Mouse (Mus musculus) embryonic facial prominence, embryonic 13.5 days (tissue): ENCODE data around the gene Bco2. TPM values are rescaled to one million over a fixed set of nuclear protein-coding genes. Genes with fewer than 3 reads are reported as not detected.

Source experiments
- ATAC-seq: fragments of 200-750 bp; cut with Nextera tagmentation; 2 replicates; pipeline ENCODE4 v1.8.0; 2017; ENCODE audit warnings: low read depth; ENCODE audit not compliant: insufficient number of reproducible peaks, insufficient read depth, low FRiP score, low TSS enrichment
- H3K27ac ChIP-seq: fragments of 300-500 bp; sonication (generic); 2 replicates; pipeline ENCODE4 v1.5.1; 2015; ENCODE audit warnings: moderate library complexity, mild to moderate bottlenecking, inconsistent platforms
- H3K27me3 ChIP-seq: fragments of 300-500 bp; sonication (generic); 2 replicates; pipeline ENCODE4 v1.6.1; 2015; ENCODE audit warnings: mild to moderate bottlenecking, inconsistent platforms
- H3K36me3 ChIP-seq: fragments of 300-500 bp; sonication (generic); 2 replicates; pipeline ENCODE4 v1.6.1; 2015; ENCODE audit warnings: mild to moderate bottlenecking, inconsistent platforms
- H3K4me1 ChIP-seq: fragments of 300-500 bp; sonication (generic); 2 replicates; pipeline ENCODE4 v1.6.1; 2015; ENCODE audit warnings: inconsistent platforms
- H3K4me2 ChIP-seq: fragments of 300-500 bp; sonication (generic); 2 replicates; pipeline ENCODE4 v1.6.1; 2015; ENCODE audit warnings: moderate library complexity, mild to moderate bottlenecking, inconsistent platforms
- H3K4me3 ChIP-seq: fragments of 300-500 bp; sonication (generic); 2 replicates; pipeline ENCODE4 v1.5.1; 2015; ENCODE audit warnings: mild to moderate bottlenecking, inconsistent platforms
- H3K9ac ChIP-seq: fragments of 300-500 bp; sonication (generic); 2 replicates; pipeline ENCODE4 v1.6.1; 2015; ENCODE audit warnings: mild to moderate bottlenecking, inconsistent platforms
- H3K9me3 ChIP-seq: fragments of 300-500 bp; sonication (generic); 2 replicates; pipeline ENCODE4 v1.6.1; 2016; ENCODE audit warnings: inconsistent platforms
- WGBS: fragments of 180-500 bp; shearing (Covaris S2); methylation state at CpG from one replicate; pipeline ENCODE4 v1.1.7; 2015; ENCODE audit warnings: mixed read lengths; 5-methylcytosine and 5-hydroxymethylcytosine counted together
- polyA plus RNA-seq: library from polyadenylated mRNA; unstranded; fragments of >200 nt; fragmentation: Nextera tagmentation; extraction: Ambion mirVana; gene quantifications from 2 replicates; pipeline ENCODE4 v1.2.1, GENCODE M21; 2015

The Bco2 gene
- 0.15 and 0.40 TPM in 2 replicates for polyA plus RNA-seq

- H3K27me3 ChIP-seq, result no peaks in the 10 kb centered on the region
- H3K4me1 ChIP-seq, result peaks cover 8% of the 10 kb centered on the region; the same call in 1 of the 2 replicates
- peak within 1 kb of the TSS; percentile 57 for H3K4me2 ChIP-seq
- H3K4me3 ChIP-seq, result peak within 1 kb of the TSS; percentile 27
- peak within 1 kb of the TSS; percentile 64; the same call in 1 of the 2 replicates for H3K9ac ChIP-seq
- H3K36me3 ChIP-seq, result no peaks in the 10 kb centered on the region
- 21% methylated on average over 2 of the region's 2 CpGs for WGBS
- 0 out of 2 replicates have a peak within 1 kb of the TSS, but pooled peaks have one; percentile 19 for H3K27ac ChIP-seq
- no peaks in the 10 kb centered on the region for H3K9me3 ChIP-seq
- no peak for ATAC-seq
Measured at GRCm38 (mm10) chr9:50555094-50555446, at the start of gene Bco2. Bco2 (minus strand) TSS chr9:50555181.

DNA sequence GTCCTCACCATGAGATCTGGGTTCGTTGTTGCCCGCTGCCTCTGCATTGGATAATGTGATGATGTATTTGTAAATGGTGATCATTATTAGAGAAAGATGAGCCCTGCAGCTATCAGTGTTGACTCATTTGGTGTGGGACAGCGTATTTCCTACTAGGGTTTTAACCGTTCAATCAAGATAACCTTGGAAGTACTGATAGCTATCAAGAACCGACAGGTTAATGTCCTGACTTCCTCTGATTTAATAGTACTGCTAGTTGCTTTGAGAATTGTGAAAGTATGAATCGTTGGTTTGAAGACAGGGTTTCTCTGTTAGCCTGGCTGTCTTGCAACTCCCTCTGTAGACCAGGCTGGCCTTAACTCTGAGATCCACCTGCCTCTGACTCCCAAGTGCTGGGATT lies 49.4 kb upstream of the Bco2 start:
- Histone ChIP-seq H3K4me2 (peak overlapping the region; percentile 91), H3K36me3 (peaks cover 44% of the 10 kb centered on the region), H3K4me1 (peaks cover 18% of the 10 kb centered on the region), H3K27me3 (no peaks in the 10 kb centered on the region), H3K9me3 (no peaks in the 10 kb centered on the region), H3K9ac (peak overlapping the region; percentile 84), H3K4me3 (peak overlapping the region; percentile 80), H3K27ac (peak overlapping the region; percentile 82)
- no peak; the same call in 1 of the 2 replicates for ATAC-seq
- 3% methylated on average over 6 of the region's 6 CpGs for WGBS

- Histone ChIP-seq H3K9me3 (no peaks in the 10 kb centered on the region), H3K4me1 (peaks cover 18% of the 10 kb centered on the region), H3K4me2 (peak overlapping the region; percentile 91), H3K4me3 (peak overlapping the region; percentile 80), H3K9ac (peak overlapping the region; percentile 84), H3K36me3 (peaks cover 45% of the 10 kb centered on the region), H3K27ac (peak overlapping the region; percentile 82), H3K27me3 (no peaks in the 10 kb centered on the region)
- no peak; the same call in 1 of the 2 replicates for ATAC-seq
- WGBS, result under 1% methylated on average over 24 of the region's 24 CpGs
Measured at GRCm38 (mm10) chr9:50603998-50604324, 49.0 kb upstream of the Bco2 start.

GRCm38 (mm10) chr9:50603189-50603997 lies 48.4 kb upstream of the Bco2 start, which contains the start of the genes Sdhd and Timm8b:
Sdhd (minus strand) TSS chr9:50603812.
Timm8b (plus strand) TSS chr9:50603910.
- H3K4me2 ChIP-seq, result peak within 1 kb of the TSS; percentile 91
- no peaks in the 10 kb centered on the region for H3K9me3 ChIP-seq
- ATAC-seq, result peak; percentile 94
- peaks cover 46% of the 10 kb centered on the region for H3K36me3 ChIP-seq
- peak within 1 kb of the TSS; percentile 84 for H3K9ac ChIP-seq
- peak within 1 kb of the TSS; percentile 80 for H3K4me3 ChIP-seq
- under 1% methylated on average over 48 of the region's 48 CpGs for WGBS
- H3K4me1 ChIP-seq, result peaks cover 18% of the 10 kb centered on the region
- H3K27ac ChIP-seq, result peak within 1 kb of the TSS; percentile 82
- no peaks in the 10 kb centered on the region for H3K27me3 ChIP-seq

DNA sequence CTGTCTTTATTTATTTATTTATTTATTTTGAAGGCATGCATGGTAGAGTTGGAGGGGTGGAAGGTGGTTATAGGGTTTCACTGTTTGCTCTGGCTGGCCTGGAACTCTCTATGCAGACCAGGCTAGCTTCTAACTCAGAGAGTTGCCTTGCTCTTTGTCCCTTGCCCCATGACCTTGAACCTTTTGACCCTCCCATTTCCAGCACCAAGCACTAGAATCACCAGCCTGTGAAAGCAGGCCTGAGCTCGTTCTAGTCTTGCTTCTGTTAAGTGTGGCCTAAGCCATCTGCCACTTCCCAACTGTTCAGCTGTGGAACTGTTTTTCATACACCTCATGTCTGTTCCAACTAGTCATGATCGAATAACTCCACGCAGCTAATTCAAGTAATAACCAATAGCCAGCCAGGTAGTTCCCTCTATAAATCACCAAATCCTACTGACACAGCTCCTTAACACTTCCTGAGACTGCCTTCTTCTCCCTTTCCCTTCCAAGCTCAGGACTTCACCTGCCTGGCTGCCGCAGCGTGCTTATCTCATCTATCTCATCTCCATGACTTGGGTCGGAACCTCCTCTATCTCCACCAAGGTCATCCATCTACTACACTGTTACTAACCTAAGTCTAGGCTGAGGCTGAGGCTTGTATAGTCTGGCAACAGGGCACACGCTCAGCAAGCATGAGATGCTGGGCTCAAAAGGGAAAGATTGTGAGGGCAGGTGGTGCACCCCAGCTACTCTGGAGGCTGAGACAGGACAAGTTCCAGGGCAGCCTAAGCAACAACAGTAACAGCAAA lies 47.3 kb upstream of the Bco2 start:
- Histone ChIP-seq H3K4me2 (peak overlapping the region; percentile 91), H3K9ac (peak overlapping the region; percentile 84), H3K4me1 (peaks cover 18% of the 10 kb centered on the region), H3K4me3 (peak overlapping the region; percentile 80), H3K27ac (no peak overlapping the region), H3K9me3 (no peaks in the 10 kb centered on the region), H3K27me3 (no peaks in the 10 kb centered on the region), H3K36me3 (peaks cover 46% of the 10 kb centered on the region)
- no peak for ATAC-seq
- WGBS, result 87% methylated on average over 7 of the region's 7 CpGs

DNA sequence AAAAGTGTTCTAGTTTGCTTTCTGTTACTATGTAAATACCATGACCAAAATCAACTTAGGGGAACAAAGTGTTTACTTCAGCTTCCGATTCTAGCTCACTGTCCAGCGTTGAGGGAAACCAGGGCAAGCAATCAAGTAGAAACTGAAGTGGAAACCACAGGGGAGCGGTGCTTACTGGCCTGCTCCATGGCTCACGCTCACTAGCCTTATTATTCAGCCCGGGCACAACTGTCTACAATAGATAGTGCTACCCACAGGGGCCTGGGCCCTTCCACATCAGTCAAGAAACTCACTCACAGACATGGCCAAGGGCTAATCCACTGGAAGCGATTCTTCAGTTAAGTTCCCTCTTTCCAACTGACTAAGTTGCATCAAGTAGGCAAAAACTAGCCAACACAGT lies 46.6 kb upstream of the Bco2 start:
- Histone ChIP-seq H3K4me3 (no peak overlapping the region), H3K36me3 (peaks cover 48% of the 10 kb centered on the region), H3K27ac (no peak overlapping the region), H3K27me3 (no peaks in the 10 kb centered on the region), H3K9ac (0 out of 2 replicates have a peak overlapping the region, but pooled peaks have one; percentile 12), H3K9me3 (no peaks in the 10 kb centered on the region), H3K4me1 (peaks cover 18% of the 10 kb centered on the region), H3K4me2 (no peak overlapping the region)
- WGBS, result 90% methylated on average over 6 of the region's 6 CpGs
- ATAC-seq, result no peak

DNA sequence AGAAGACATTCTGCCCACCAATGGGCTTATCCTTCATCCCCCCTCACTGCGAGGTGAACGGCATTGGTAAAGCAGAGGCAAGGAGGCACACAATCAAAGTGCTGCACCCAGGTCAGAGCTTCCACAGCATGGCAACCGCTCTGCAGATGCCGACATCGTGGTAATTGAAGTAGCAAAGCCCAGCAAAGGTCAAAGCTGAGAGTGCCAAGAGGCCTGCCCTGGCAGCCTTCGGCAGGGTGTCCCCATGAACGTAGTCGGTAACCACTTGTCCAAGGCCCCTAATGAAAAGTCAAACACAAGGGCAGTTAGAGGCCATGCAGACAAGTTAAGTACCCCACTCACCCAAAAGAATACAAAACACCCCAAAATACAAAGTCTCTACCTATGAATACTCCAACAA lies 42.0 kb upstream of the Bco2 start:
- no peak overlapping the region for H3K4me3 ChIP-seq
- H3K36me3 ChIP-seq, result peaks cover 53% of the 10 kb centered on the region
- no peaks in the 10 kb centered on the region for H3K27me3 ChIP-seq
- H3K27ac ChIP-seq, result no peak overlapping the region
- no peak overlapping the region for H3K9ac ChIP-seq
- H3K4me2 ChIP-seq, result no peak overlapping the region
- H3K4me1 ChIP-seq, result peaks cover under 1% of the 10 kb centered on the region
- no peaks in the 10 kb centered on the region for H3K9me3 ChIP-seq
- no peak for ATAC-seq
- WGBS, result 93% methylated on average over 8 of the region's 8 CpGs

DNA sequence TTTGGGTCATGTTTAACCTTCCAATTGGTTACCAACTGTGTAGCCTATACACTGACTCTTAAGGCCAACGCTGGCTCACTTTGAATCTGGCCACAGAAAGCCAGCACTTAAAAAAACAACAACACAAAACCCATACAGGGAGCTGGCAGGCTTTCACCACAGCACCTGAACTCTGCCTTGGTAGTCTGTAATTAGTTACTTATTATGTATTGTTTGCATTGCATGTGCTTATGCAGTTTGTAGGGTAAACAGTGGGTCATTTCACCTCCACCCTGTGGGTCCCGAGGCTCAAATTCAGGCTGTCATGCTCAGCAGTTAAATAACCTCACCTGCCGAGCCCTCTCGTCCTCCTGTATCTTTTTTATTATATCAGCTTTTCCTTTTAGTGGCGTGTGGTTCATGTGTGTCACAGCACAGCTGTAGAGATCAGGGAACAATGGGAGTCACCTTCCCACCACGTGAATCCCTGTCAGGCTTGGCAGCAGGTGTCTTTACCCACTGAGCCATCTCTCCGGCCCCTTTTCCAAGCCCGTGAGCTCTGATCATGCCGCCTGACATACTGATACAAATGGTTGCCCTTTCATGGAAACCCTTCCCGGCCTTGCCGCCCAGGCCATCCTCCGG lies 39.9 kb upstream of the Bco2 start:
- H3K36me3 ChIP-seq, result peaks cover 48% of the 10 kb centered on the region
- no peaks in the 10 kb centered on the region for H3K9me3 ChIP-seq
- H3K27me3 ChIP-seq, result no peaks in the 10 kb centered on the region
- no peak overlapping the region for H3K4me2 ChIP-seq
- no peaks in the 10 kb centered on the region for H3K4me1 ChIP-seq
- 80% methylated on average over 12 of the region's 12 CpGs for WGBS
- no peak overlapping the region for H3K27ac ChIP-seq
- ATAC-seq, result no peak
- no peak overlapping the region for H3K9ac ChIP-seq
- H3K4me3 ChIP-seq, result no peak overlapping the region

GRCm38 (mm10) chr9:50593544-50593943 lies 38.6 kb upstream of the Bco2 start:
- H3K4me2 ChIP-seq, result no peak overlapping the region
- WGBS, result 72% methylated on average over 3 of the region's 3 CpGs

DNA sequence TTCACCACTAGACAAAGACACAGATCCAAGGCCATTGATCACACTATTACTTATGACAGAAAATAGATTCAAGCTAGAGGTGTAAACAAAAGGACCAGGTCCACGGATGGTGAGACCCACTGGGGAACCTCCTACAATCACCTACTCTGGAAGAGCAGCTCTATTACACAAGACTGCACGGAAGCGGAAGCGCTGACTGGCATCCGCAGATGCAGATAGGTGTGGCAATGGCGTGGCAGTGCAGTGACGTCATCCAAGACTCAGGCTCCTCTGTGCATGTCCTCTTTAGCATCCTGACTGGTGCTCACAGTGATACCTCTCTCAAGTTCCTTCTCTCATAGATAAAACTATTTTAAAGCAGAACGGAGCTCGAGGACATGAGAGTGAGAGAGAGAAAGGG lies 38.0 kb upstream of the Bco2 start:
- no peak overlapping the region for H3K27ac ChIP-seq
- H3K36me3 ChIP-seq, result peaks cover 30% of the 10 kb centered on the region
- no peak overlapping the region for H3K4me3 ChIP-seq
- 86% methylated on average over 9 of the region's 9 CpGs for WGBS
- no peak overlapping the region for H3K4me2 ChIP-seq
- H3K4me1 ChIP-seq, result no peaks in the 10 kb centered on the region
- ATAC-seq, result no peak
- no peaks in the 10 kb centered on the region for H3K27me3 ChIP-seq
- H3K9me3 ChIP-seq, result no peaks in the 10 kb centered on the region
- no peak overlapping the region for H3K9ac ChIP-seq

More at GRCm38 (mm10) chr9:50593544-50593943, 38.6 kb upstream of the Bco2 start:
- no peak for ATAC-seq
- H3K9me3 ChIP-seq, result no peaks in the 10 kb centered on the region
- H3K4me1 ChIP-seq, result no peaks in the 10 kb centered on the region
- peaks cover 36% of the 10 kb centered on the region for H3K36me3 ChIP-seq
- no peak overlapping the region for H3K9ac ChIP-seq
- H3K27ac ChIP-seq, result no peak overlapping the region
- H3K4me3 ChIP-seq, result no peak overlapping the region
- no peaks in the 10 kb centered on the region for H3K27me3 ChIP-seq

DNA sequence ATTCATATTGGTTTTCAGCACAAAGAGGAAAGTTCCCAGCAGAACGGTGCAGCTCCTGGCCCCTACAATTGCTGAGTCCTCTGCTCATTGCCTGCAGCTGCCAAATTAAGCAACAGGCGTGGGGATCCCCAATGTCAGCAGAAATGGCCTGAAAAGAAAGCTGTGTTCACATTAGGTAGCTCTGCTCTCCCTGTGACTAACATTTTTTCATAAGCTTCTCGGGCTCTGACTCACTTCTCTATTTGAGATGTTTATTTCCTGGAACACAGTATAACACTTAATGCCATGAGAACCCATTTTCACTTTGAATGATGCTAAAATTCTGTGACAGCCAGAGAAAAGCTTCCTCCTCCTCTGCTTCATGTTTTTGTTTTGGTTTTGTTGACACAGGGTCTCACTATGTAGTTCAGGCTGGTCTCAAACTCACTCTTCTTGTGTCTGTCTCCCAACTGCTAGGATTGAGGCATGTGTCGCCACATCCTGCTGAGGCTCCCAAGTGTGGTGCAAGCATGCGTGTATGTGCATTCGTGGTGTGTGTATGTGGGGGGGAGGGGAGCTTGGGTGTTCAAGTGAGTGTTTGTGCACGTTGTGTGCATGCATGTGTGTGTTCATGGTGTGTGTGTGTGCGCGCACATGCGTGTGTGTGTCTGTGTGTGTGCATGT lies 36.0 kb upstream of the Bco2 start:
- no peak overlapping the region for H3K4me3 ChIP-seq
- peaks cover 12% of the 10 kb centered on the region for H3K36me3 ChIP-seq
- no peaks in the 10 kb centered on the region for H3K4me1 ChIP-seq
- H3K27me3 ChIP-seq, result no peaks in the 10 kb centered on the region
- no peak overlapping the region for H3K27ac ChIP-seq
- no peaks in the 10 kb centered on the region for H3K9me3 ChIP-seq
- no peak overlapping the region for H3K4me2 ChIP-seq
- WGBS, result 71% methylated on average over 10 of the region's 10 CpGs
- no peak for ATAC-seq
- H3K9ac ChIP-seq, result no peak overlapping the region
